Mouse (Mus musculus) CH12.LX (cell line): ENCODE results near the gene Smg6. TPM values are rescaled to one million over a fixed set of nuclear protein-coding genes. Genes with fewer than 3 reads are reported as not detected.

ENCODE experiments used
- DNase-seq: peaks from one replicate; pipeline ENCODE4 v3.0.0-alpha.2; 2013; ENCODE audit errors: extremely low read depth
- H3K27ac ChIP-seq: 2 replicates; pipeline ENCODE4 v1.5.1; 2012; ENCODE audit warnings: low read depth, mild to moderate bottlenecking, control low read depth, moderate library complexity; ENCODE audit not compliant: insufficient read depth
- H3K27me3 ChIP-seq: replicated peaks from 2 replicates; pipeline ENCODE3; 2012; ENCODE audit warnings: inconsistent platforms
- H3K36me3 ChIP-seq, 2 experiments: replicated peaks in 1 of 2; 2 replicates each; pipeline versions ENCODE3 to v1.6.1; 2012; ENCODE audit warnings: inconsistent platforms in 1 of 2, low read length in 1 of 2, mild to moderate bottlenecking in 1 of 2, mixed read lengths in 1 of 2, moderate library complexity in 1 of 2; ENCODE audit not compliant: control insufficient read depth in 1 of 2, insufficient read depth in 1 of 2
- H3K4me1 ChIP-seq, 2 experiments: 2 replicates each; pipeline ENCODE4 v1.6.1; 2012; ENCODE audit warnings: inconsistent platforms in 1 of 2, moderate library complexity in 1 of 2; ENCODE audit not compliant: insufficient read depth in 2 of 2, control insufficient read depth in 1 of 2
- H3K4me2 ChIP-seq: 2 replicates; pipeline ENCODE4 v1.6.1; 2012; ENCODE audit warnings: low read depth, mild to moderate bottlenecking, control low read depth; ENCODE audit not compliant: poor library complexity, insufficient read depth, severe bottlenecking
- H3K4me3 ChIP-seq, 3 experiments: fragments of 150-350 bp in 1 of 3; sonication (generic) in 1 of 3; replicated peaks in 1 of 3; 2 replicates each; pipeline versions ENCODE3 to v1.5.1; 2011 to 2012; ENCODE audit warnings: low read depth in 2 of 3, low read length in 2 of 3, mild to moderate bottlenecking in 2 of 3, moderate library complexity in 2 of 3, control low read depth in 1 of 3, improper control_type of control experiment in 1 of 3, inconsistent platforms in 1 of 3, mixed read lengths in 1 of 3; ENCODE audit not compliant: poor library complexity in 1 of 3
- H3K79me2 ChIP-seq: replicated peaks from 2 replicates; pipeline ENCODE4 v1.6.1; 2012; ENCODE audit warnings: mild to moderate bottlenecking, moderate library complexity; ENCODE audit not compliant: control insufficient read depth, poor library complexity, insufficient read depth, severe bottlenecking; ENCODE audit errors: extremely low read depth
- H3K9ac ChIP-seq: 2 replicates; pipeline ENCODE4 v1.6.1; 2012; ENCODE audit warnings: low read depth, mild to moderate bottlenecking, control low read depth, moderate library complexity; ENCODE audit not compliant: insufficient read depth
- H3K9me3 ChIP-seq: replicated peaks from 2 replicates; pipeline ENCODE3; 2012; ENCODE audit warnings: low read length, inconsistent platforms, mixed read lengths
- BHLHE40 ChIP-seq: IDR thresholded peaks from 2 replicates; pipeline ENCODE4 v1.6.1; 2011; ENCODE audit warnings: mild to moderate bottlenecking, low read depth, low read length, improper control_type of control experiment
- CHD1 ChIP-seq: IDR thresholded peaks from 2 replicates; pipeline ENCODE4 v1.6.1; 2012; ENCODE audit warnings: low read depth, low read length, improper control_type of control experiment, inconsistent platforms
- CHD2 ChIP-seq: IDR thresholded peaks from 2 replicates; pipeline ENCODE4 v1.6.1; 2011; ENCODE audit warnings: low read length, improper control_type of control experiment
- E2F4 ChIP-seq: IDR thresholded peaks from 2 replicates; pipeline ENCODE4 v1.6.1; 2011; ENCODE audit warnings: low read depth, low read length, improper control_type of control experiment; ENCODE audit not compliant: insufficient replicate concordance
- ELF1 ChIP-seq: IDR thresholded peaks from 2 replicates; pipeline ENCODE4 v1.6.1; 2014; ENCODE audit warnings: low read depth, mild to moderate bottlenecking, inconsistent platforms, low read length, improper control_type of control experiment
- ETS1 ChIP-seq: conservative IDR thresholded peaks from 2 replicates; pipeline ENCODE4 v1.6.1; 2012; ENCODE audit warnings: low read depth, mild to moderate bottlenecking, inconsistent platforms, low read length, improper control_type of control experiment, moderate library complexity
- HCFC1 ChIP-seq: IDR thresholded peaks from 2 replicates; pipeline ENCODE4 v1.6.1; 2012; ENCODE audit warnings: low read depth, mild to moderate bottlenecking, inconsistent platforms, low read length, improper control_type of control experiment
- IRF4 ChIP-seq: IDR thresholded peaks from 2 replicates; pipeline ENCODE4 v1.6.1; 2014; ENCODE audit warnings: low read depth, mild to moderate bottlenecking, inconsistent platforms, low read length, improper control_type of control experiment
- JUN ChIP-seq: IDR thresholded peaks from 2 replicates; pipeline ENCODE4 v1.6.1; 2011; ENCODE audit warnings: low read depth, mild to moderate bottlenecking, low read length, improper control_type of control experiment, moderate library complexity; ENCODE audit not compliant: insufficient read depth
- JUND ChIP-seq: conservative IDR thresholded peaks from 2 replicates; pipeline ENCODE4 v1.6.1; 2011; ENCODE audit warnings: low read depth, low read length, improper control_type of control experiment
- KAT2A ChIP-seq: IDR thresholded peaks from 2 replicates; pipeline ENCODE4 v1.6.1; 2012; ENCODE audit warnings: low read length, improper control_type of control experiment, inconsistent platforms; ENCODE audit not compliant: insufficient replicate concordance
- MAFK ChIP-seq: IDR thresholded peaks from 2 replicates; pipeline ENCODE4 v1.6.1; 2011; ENCODE audit warnings: low read length, improper control_type of control experiment; ENCODE audit not compliant: insufficient replicate concordance
- MAX ChIP-seq: IDR thresholded peaks from 2 replicates; pipeline ENCODE4 v1.6.1; 2011; ENCODE audit warnings: low read length, improper control_type of control experiment
- MAZ ChIP-seq: IDR thresholded peaks from 2 replicates; pipeline ENCODE4 v1.6.1; 2012; ENCODE audit warnings: low read depth, mild to moderate bottlenecking, inconsistent platforms, low read length, improper control_type of control experiment, moderate library complexity
- MXI1 ChIP-seq: IDR thresholded peaks from 2 replicates; pipeline ENCODE4 v1.6.1; 2011; ENCODE audit warnings: mild to moderate bottlenecking, low read depth, low read length, improper control_type of control experiment
- MYC ChIP-seq: IDR thresholded peaks from 2 replicates; pipeline ENCODE4 v1.6.1; 2011; ENCODE audit warnings: low read depth, mild to moderate bottlenecking, improper control_type of control experiment, low read length
- NELFE ChIP-seq: IDR thresholded peaks from 2 replicates; pipeline ENCODE4 v1.6.1; 2011; ENCODE audit warnings: low read depth, low read length, improper control_type of control experiment
- NRF1 ChIP-seq: IDR thresholded peaks from 2 replicates; pipeline ENCODE4 v1.6.1; 2014; ENCODE audit warnings: low read depth, mild to moderate bottlenecking, inconsistent platforms, low read length, improper control_type of control experiment, moderate library complexity
- PAX5 ChIP-seq: IDR thresholded peaks from 2 replicates; pipeline ENCODE4 v1.6.1; 2012; ENCODE audit warnings: low read length, inconsistent platforms, mixed read lengths
- POLR2A ChIP-seq: IDR thresholded peaks from 2 replicates; pipeline ENCODE4 v1.6.1; 2011; ENCODE audit warnings: low read depth, mild to moderate bottlenecking, improper control_type of control experiment, low read length
- RAD21 ChIP-seq: IDR thresholded peaks from 2 replicates; pipeline ENCODE4 v1.6.1; 2011; ENCODE audit warnings: low read depth, mild to moderate bottlenecking, low read length, improper control_type of control experiment, moderate library complexity
- RCOR1 ChIP-seq: conservative IDR thresholded peaks from 2 replicates; pipeline ENCODE4 v1.6.1; 2012; ENCODE audit warnings: low read depth, mild to moderate bottlenecking, inconsistent platforms, low read length, improper control_type of control experiment
- SMC3 ChIP-seq: IDR thresholded peaks from 2 replicates; pipeline ENCODE4 v1.6.1; 2011; ENCODE audit warnings: low read depth, low read length, improper control_type of control experiment
- TCF12 ChIP-seq: IDR thresholded peaks from 2 replicates; pipeline ENCODE4 v1.6.1; 2014; ENCODE audit warnings: low read depth, mild to moderate bottlenecking, inconsistent platforms, low read length, improper control_type of control experiment
- UBTF ChIP-seq: IDR thresholded peaks from 2 replicates; pipeline ENCODE4 v1.6.1; 2012; ENCODE audit warnings: low read depth, mild to moderate bottlenecking, inconsistent platforms, low read length, improper control_type of control experiment, moderate library complexity
- USF1 ChIP-seq: IDR thresholded peaks from 2 replicates; pipeline ENCODE4 v1.6.1; 2014; ENCODE audit warnings: low read depth, mild to moderate bottlenecking, inconsistent platforms, low read length, improper control_type of control experiment
- USF2 ChIP-seq: conservative IDR thresholded peaks from 2 replicates; pipeline ENCODE4 v1.6.1; 2011; ENCODE audit warnings: low read depth, low read length, improper control_type of control experiment
- ZC3H11A ChIP-seq: IDR thresholded peaks from 2 replicates; pipeline ENCODE4 v1.6.1; 2012; ENCODE audit warnings: low read depth, mild to moderate bottlenecking, inconsistent platforms, low read length, improper control_type of control experiment
- ZKSCAN1 ChIP-seq: IDR thresholded peaks from 2 replicates; pipeline ENCODE4 v1.6.1; 2012; ENCODE audit warnings: low read depth, inconsistent platforms, low read length, improper control_type of control experiment, borderline replicate concordance
- ZMIZ1 ChIP-seq: IDR thresholded peaks from 2 replicates; pipeline ENCODE4 v1.6.1; 2012; ENCODE audit warnings: low read depth, mild to moderate bottlenecking, inconsistent platforms, low read length, improper control_type of control experiment
- ZNF384 ChIP-seq: IDR thresholded peaks from 2 replicates; pipeline ENCODE4 v1.6.1; 2012; ENCODE audit warnings: low read depth, low read length, improper control_type of control experiment, inconsistent platforms
- dilution Hi-C: fragments of 300-500 bp; cut with MboI; formaldehyde crosslinking; loops from 2 replicates; pipeline ENCODE4 v1.14.3; 2020; ENCODE audit warnings: low sequenced_read_pairs; ENCODE audit not compliant: extremely low pct_unique_long_range_greater_than_20kb, extremely low pct_ligation_motif_present
- in situ Hi-C: fragments of 300-500 bp; cut with MboI; formaldehyde crosslinking; loops from 3 replicates; pipeline ENCODE4 v1.14.3; 2019; ENCODE audit warnings: low sequenced_read_pairs, low pct_ligation_motif_present, low pct_unique_long_range_greater_than_20kb, mixed read lengths
- polyA plus RNA-seq: library from polyadenylated mRNA; unstranded; fragments of >175 nt; gene quantifications from 2 replicates; pipeline ENCODE4 v1.2.1, GENCODE M21; 2012; ENCODE audit warnings: low read depth; ENCODE audit not compliant: insufficient read length
- total RNA-seq, 2 experiments: library from RNA; depleted of rRNA; stranded (reverse); fragments of 300-350 nt in 1 of 2; fragments of >200 nt in 1 of 2; gene quantifications; 2 replicates each; pipeline ENCODE4 v1.2.3; 2012 to 2014

Gene Smg6
- total and polyA plus RNA-seq, 3 experiments: 9.0 to 18.5 (median 12.1) TPM

GRCm38 (mm10) chr11:75013764-75014695 lies 88.4 kb downstream of the Smg6 start (continued):
- no peak for TF ChIP-seq CHD1
- no peak for TF ChIP-seq JUND
- TF ChIP-seq CHD2: no peak
- no peak for TF ChIP-seq MYC
- no peak for TF ChIP-seq PAX5
- TF ChIP-seq MAX: no peak
- TF ChIP-seq JUN: no peak
- TF ChIP-seq USF2: no peak
- no peak for TF ChIP-seq MAFK
- TF ChIP-seq ELF1: no peak

- dilution Hi-C loops: no loop called here
- H3K27ac ChIP-seq: no peak overlapping the region
Measured at GRCm38 (mm10) chr11:75014816-75015215, 89.2 kb downstream of the Smg6 start.

GRCm38 (mm10) chr11:75015453-75015871 lies 89.8 kb downstream of the Smg6 start:
- H3K9me3 ChIP-seq: no peaks in the 10 kb centered on the region
- no peak overlapping the region for H3K4me3 ChIP-seq
- DNase-seq: no peak
- H3K4me1 ChIP-seq: peaks cover 11 to 63% of the 10 kb centered on the region in 2 experiments
- in situ Hi-C loops (no loop called here), dilution Hi-C loops (no loop called here)
- H3K9ac ChIP-seq: no peak overlapping the region
- H3K4me2 ChIP-seq: no peak overlapping the region
- H3K79me2 ChIP-seq: no peaks in the 10 kb centered on the region
- peaks cover 0 to 27% of the 10 kb centered on the region in 2 experiments for H3K36me3 ChIP-seq
- no peaks in the 10 kb centered on the region for H3K27me3 ChIP-seq
- no peak overlapping the region for H3K27ac ChIP-seq
- TF ChIP-seq ZMIZ1 (no peak), SMC3 (no peak), USF2 (no peak), MXI1 (no peak), RCOR1 (no peak), HCFC1 (no peak), POLR2A (no peak), BHLHE40 (no peak), ETS1 (no peak), KAT2A (no peak), E2F4 (no peak), JUND (no peak), ZKSCAN1 (no peak), MAX (no peak), UBTF (no peak), ZNF384 (no peak), RAD21 (no peak), MAZ (no peak)

More at GRCm38 (mm10) chr11:75014816-75015215, 89.2 kb downstream of the Smg6 start:
- in situ Hi-C loops: no loop called here
- H3K4me3 ChIP-seq: no peak overlapping the region
- no peak for DNase-seq
- peaks cover 11 to 63% of the 10 kb centered on the region in 2 experiments for H3K4me1 ChIP-seq
- peaks cover 0 to 27% of the 10 kb centered on the region in 2 experiments for H3K36me3 ChIP-seq
- no peaks in the 10 kb centered on the region for H3K79me2 ChIP-seq
- no peaks in the 10 kb centered on the region for H3K9me3 ChIP-seq
- no peak overlapping the region for H3K9ac ChIP-seq
- no peak overlapping the region for H3K4me2 ChIP-seq
- no peaks in the 10 kb centered on the region for H3K27me3 ChIP-seq
- TF ChIP-seq UBTF (no peak), USF1 (no peak), PAX5 (no peak), ZMIZ1 (no peak), RAD21 (no peak), TCF12 (no peak), CHD1 (no peak), POLR2A (no peak), IRF4 (no peak), HCFC1 (no peak), NELFE (no peak), NRF1 (no peak), ZC3H11A (no peak), MAZ (no peak)
